Mouse (Mus musculus) lung, embryonic 15.5 days (tissue): ENCODE measurements around the gene Dzip1l. TPM values are rescaled to one million over a fixed set of nuclear protein-coding genes. Genes with fewer than 3 reads are reported as not detected.
"Not testable (repeated sequence)": the region's sequence is repeated elsewhere in the genome, so short reads cannot be mapped to it uniquely, and the experiment has no call there.

Experiments used
- ATAC-seq: fragments of 200-750 bp; cut with Nextera tagmentation; 2 replicates; pipeline ENCODE4 v1.8.0; 2017; ENCODE audit warnings: moderate number of reproducible peaks, borderline replicate concordance; ENCODE audit not compliant: low FRiP score, low TSS enrichment; ENCODE audit errors: extremely low read depth
- H3K27ac ChIP-seq: fragments of 300-500 bp; sonication (generic); 2 replicates; pipeline ENCODE4 v1.5.1; 2015; ENCODE audit warnings: moderate library complexity, mild to moderate bottlenecking, inconsistent platforms
- H3K27me3 ChIP-seq: fragments of 300-500 bp; sonication (generic); 2 replicates; pipeline ENCODE4 v1.6.1; 2015; ENCODE audit warnings: inconsistent platforms
- H3K36me3 ChIP-seq: fragments of 300-500 bp; sonication (generic); 2 replicates; pipeline ENCODE4 v1.6.1; 2015; ENCODE audit warnings: inconsistent platforms
- H3K4me1 ChIP-seq: fragments of 300-500 bp; sonication (generic); 2 replicates; pipeline ENCODE4 v1.6.1; 2015; ENCODE audit warnings: inconsistent platforms
- H3K4me2 ChIP-seq: fragments of 300-500 bp; sonication (generic); 2 replicates; pipeline ENCODE4 v1.6.1; 2015; ENCODE audit warnings: inconsistent platforms, mild to moderate bottlenecking, moderate library complexity
- H3K4me3 ChIP-seq: fragments of 300-500 bp; sonication (generic); 2 replicates; pipeline ENCODE4 v1.5.1; 2015; ENCODE audit warnings: mild to moderate bottlenecking, inconsistent platforms
- H3K9ac ChIP-seq: fragments of 300-500 bp; sonication (generic); 2 replicates; pipeline ENCODE4 v1.6.1; 2015; ENCODE audit warnings: inconsistent platforms
- H3K9me3 ChIP-seq: fragments of 300-500 bp; sonication (generic); 2 replicates; pipeline ENCODE4 v1.6.1; 2016; ENCODE audit warnings: inconsistent platforms
- WGBS: fragments of 180-500 bp; shearing (Covaris S2); methylation state at CpG from one replicate; pipeline ENCODE4 v1.1.7; 2015; 5-methylcytosine and 5-hydroxymethylcytosine counted together
- polyA plus RNA-seq: library from polyadenylated mRNA; unstranded; fragments of >200 nt; fragmentation: Nextera tagmentation; extraction: Ambion mirVana; gene quantifications from 2 replicates; pipeline ENCODE4 v1.2.1, GENCODE M21; 2015

The Dzip1l gene
- 32.7 and 33.8 TPM in 2 replicates for polyA plus RNA-seq

GRCm38 (mm10) chr9:99629281-99630011 is at the start of gene Dzip1l:
Dzip1l (plus strand) TSS chr9:99629496.
- WGBS = under 1% methylated on average over 38 of the region's 44 CpGs
- Histone ChIP-seq H3K9ac (peak within 1 kb of the TSS; percentile 65), H3K4me2 (peak within 1 kb of the TSS; percentile 76), H3K9me3 (no peaks in the 10 kb centered on the region), H3K4me3 (peak within 1 kb of the TSS; percentile 65), H3K4me1 (peaks cover 13% of the 10 kb centered on the region), H3K36me3 (peaks cover 7% of the 10 kb centered on the region; the same call in 1 of the 2 replicates), H3K27me3 (no peaks in the 10 kb centered on the region), H3K27ac (peak within 1 kb of the TSS; percentile 97)
- peak; percentile 93 for ATAC-seq

- Histone ChIP-seq H3K36me3 (peaks cover 40% of the 10 kb centered on the region), H3K9me3 (no peaks in the 10 kb centered on the region), H3K9ac (no peak overlapping the region), H3K4me2 (no peak overlapping the region), H3K27ac (no peak overlapping the region), H3K27me3 (no peaks in the 10 kb centered on the region), H3K4me1 (peaks cover 14% of the 10 kb centered on the region), H3K4me3 (no peak overlapping the region)
- no peak for ATAC-seq
- WGBS = 47% methylated on average over 2 of the region's 2 CpGs
These were observed 48.6 kb upstream of the Dzip1l start for GRCm38 (mm10) chr9:99580655-99581054.

- WGBS = 27% methylated on average over 8 of the region's 8 CpGs
- Histone ChIP-seq H3K27ac (no peak overlapping the region), H3K4me2 (no peak overlapping the region), H3K4me1 (no peaks in the 10 kb centered on the region), H3K9ac (no peak overlapping the region), H3K4me3 (no peak overlapping the region), H3K9me3 (no peaks in the 10 kb centered on the region), H3K36me3 (peaks cover 18% of the 10 kb centered on the region), H3K27me3 (no peaks in the 10 kb centered on the region)
- ATAC-seq = peak; percentile 46; the same call in 1 of the 2 replicates
These were observed 41.6 kb upstream of the Dzip1l start for GRCm38 (mm10) chr9:99587505-99588202.

GRCm38 (mm10) chr9:99591144-99591543 is 38.2 kb upstream of the Dzip1l start:
- Histone ChIP-seq H3K4me3 (no peak overlapping the region), H3K27me3 (no peaks in the 10 kb centered on the region), H3K4me2 (no peak overlapping the region), H3K9ac (no peak overlapping the region), H3K9me3 (no peaks in the 10 kb centered on the region), H3K4me1 (no peaks in the 10 kb centered on the region), H3K27ac (no peak overlapping the region), H3K36me3 (no peaks in the 10 kb centered on the region)
- no peak for ATAC-seq
- 62% methylated on average over 8 of the region's 8 CpGs for WGBS

GRCm38 (mm10) chr9:99599127-99599526 is 30.2 kb upstream of the Dzip1l start:
- H3K9me3 ChIP-seq, H3K4me3 ChIP-seq: not testable (repeated sequence)

GRCm38 (mm10) chr9:99603566-99603965 is 25.7 kb upstream of the Dzip1l start:
- Histone ChIP-seq H3K4me1 (no peaks in the 10 kb centered on the region), H3K4me2 (no peak overlapping the region), H3K36me3 (no peaks in the 10 kb centered on the region), H3K4me3 (no peak overlapping the region), H3K9me3 (no peaks in the 10 kb centered on the region), H3K9ac (no peak overlapping the region), H3K27ac (no peak overlapping the region), H3K27me3 (no peaks in the 10 kb centered on the region)
- ATAC-seq = no peak
- 59% methylated on average over 2 of the region's 2 CpGs for WGBS

More at GRCm38 (mm10) chr9:99599127-99599526, 30.2 kb upstream of the Dzip1l start:
- H3K27me3 ChIP-seq, H3K4me1 ChIP-seq, ATAC-seq, H3K36me3 ChIP-seq, H3K4me2 ChIP-seq, H3K27ac ChIP-seq, H3K9ac ChIP-seq: not testable (repeated sequence)
- 91% methylated on average over 6 of the region's 6 CpGs for WGBS

GRCm38 (mm10) chr9:99612202-99612601 is 17.1 kb upstream of the Dzip1l start, which contains the start of gene A4gnt:
A4gnt (plus strand) TSS chr9:99612502.
- Histone ChIP-seq H3K27me3 (no peaks in the 10 kb centered on the region), H3K9ac (no peak within 1 kb of the TSS), H3K4me2 (no peak within 1 kb of the TSS), H3K4me3 (no peak within 1 kb of the TSS), H3K9me3 (no peaks in the 10 kb centered on the region), H3K4me1 (no peaks in the 10 kb centered on the region), H3K36me3 (no peaks in the 10 kb centered on the region), H3K27ac (no peak within 1 kb of the TSS)
- 38% methylated on average over 2 of the region's 2 CpGs for WGBS
- ATAC-seq = no peak

GRCm38 (mm10) chr9:99619688-99620087 is 9.6 kb upstream of the Dzip1l start:
- H3K27ac ChIP-seq = no peak overlapping the region
- H3K9ac ChIP-seq = no peak overlapping the region
- H3K4me3 ChIP-seq = no peak overlapping the region
- no peaks in the 10 kb centered on the region for H3K27me3 ChIP-seq
- ATAC-seq = no peak
- H3K9me3 ChIP-seq = no peaks in the 10 kb centered on the region
- H3K4me2 ChIP-seq = no peak overlapping the region
- H3K36me3 ChIP-seq = no peaks in the 10 kb centered on the region
- WGBS = 90% methylated on average over 8 of the region's 8 CpGs
- 0 out of 2 replicates have a peak, but pooled peaks cover 3% of the 10 kb centered on the region for H3K4me1 ChIP-seq

GRCm38 (mm10) chr9:99620196-99620595 is 9.1 kb upstream of the Dzip1l start:
- Histone ChIP-seq H3K4me1 (0 out of 2 replicates have a peak, but pooled peaks cover 3% of the 10 kb centered on the region), H3K4me3 (no peak overlapping the region), H3K9me3 (no peaks in the 10 kb centered on the region), H3K9ac (no peak overlapping the region), H3K36me3 (no peaks in the 10 kb centered on the region), H3K27ac (no peak overlapping the region), H3K27me3 (no peaks in the 10 kb centered on the region), H3K4me2 (no peak overlapping the region)
- WGBS = 88% methylated on average over 11 of the region's 11 CpGs
- no peak for ATAC-seq

GRCm38 (mm10) chr9:99622034-99622433 is 7.3 kb upstream of the Dzip1l start:
- Histone ChIP-seq H3K4me2 (no peak overlapping the region), H3K27ac (no peak overlapping the region), H3K9me3 (no peaks in the 10 kb centered on the region), H3K36me3 (no peaks in the 10 kb centered on the region), H3K27me3 (no peaks in the 10 kb centered on the region), H3K4me3 (no peak overlapping the region), H3K4me1 (0 out of 2 replicates have a peak, but pooled peaks cover 3% of the 10 kb centered on the region), H3K9ac (no peak overlapping the region)
- WGBS = 79% methylated on average over 1 of the region's 1 CpGs
- ATAC-seq = no peak

GRCm38 (mm10) chr9:99622966-99623365 is 6.3 kb upstream of the Dzip1l start:
- peak; percentile 49; the same call in 1 of the 2 replicates for ATAC-seq
- 48% methylated on average over 2 of the region's 2 CpGs for WGBS
- H3K9ac ChIP-seq = no peak overlapping the region
- H3K4me2 ChIP-seq = no peak overlapping the region
- 0 out of 2 replicates have a peak, but pooled peaks cover 3% of the 10 kb centered on the region for H3K4me1 ChIP-seq
- H3K4me3 ChIP-seq = no peak overlapping the region
- H3K27me3 ChIP-seq = no peaks in the 10 kb centered on the region
- no peaks in the 10 kb centered on the region for H3K36me3 ChIP-seq
- H3K9me3 ChIP-seq = no peaks in the 10 kb centered on the region
- peak overlapping the region; percentile 80 for H3K27ac ChIP-seq

- H3K4me2 ChIP-seq = no peak overlapping the region
- H3K36me3 ChIP-seq = no peaks in the 10 kb centered on the region
- H3K27ac ChIP-seq = peak overlapping the region; percentile 55; the same call in 1 of the 2 replicates
- no peaks in the 10 kb centered on the region for H3K27me3 ChIP-seq
- H3K9ac ChIP-seq = no peak overlapping the region
- WGBS = 57% methylated on average over 6 of the region's 6 CpGs
- H3K9me3 ChIP-seq = no peaks in the 10 kb centered on the region
- 0 out of 2 replicates have a peak, but pooled peaks cover 3% of the 10 kb centered on the region for H3K4me1 ChIP-seq
- H3K4me3 ChIP-seq = no peak overlapping the region
- no peak for ATAC-seq
These were observed 5.2 kb upstream of the Dzip1l start for GRCm38 (mm10) chr9:99624117-99624516.
